Mouse (Mus musculus) liver, adult (tissue): ENCODE measurements around the gene Mak.

ENCODE experiments used
- GATA4 ChIP-seq: IDR thresholded peaks from 2 replicates; pipeline ENCODE4 v1.6.1; 2014; ENCODE audit warnings: mild to moderate bottlenecking, low read length; ENCODE audit not compliant: insufficient replicate concordance

Mak gene

DNA sequence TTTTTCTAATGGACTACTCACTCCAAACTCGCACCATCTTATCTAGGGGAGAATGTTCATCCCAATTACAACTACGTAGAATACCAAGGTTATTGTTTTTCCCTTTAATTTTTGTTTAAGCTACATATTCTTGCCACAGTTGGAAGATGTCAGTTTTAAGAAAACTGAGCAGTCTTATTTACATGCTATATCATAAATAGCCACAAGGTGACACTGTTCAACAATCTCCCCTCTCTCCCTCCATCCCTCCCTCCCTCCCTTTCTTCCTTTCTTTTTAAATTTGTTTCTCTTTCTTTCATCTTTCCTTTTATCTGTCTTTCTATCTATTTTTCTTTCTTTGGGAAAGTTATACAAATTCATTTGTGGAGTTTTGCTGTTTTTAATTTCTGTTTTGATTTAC, 5.6 kb upstream of the Mak start:
- TF ChIP-seq GATA4: no peak

DNA sequence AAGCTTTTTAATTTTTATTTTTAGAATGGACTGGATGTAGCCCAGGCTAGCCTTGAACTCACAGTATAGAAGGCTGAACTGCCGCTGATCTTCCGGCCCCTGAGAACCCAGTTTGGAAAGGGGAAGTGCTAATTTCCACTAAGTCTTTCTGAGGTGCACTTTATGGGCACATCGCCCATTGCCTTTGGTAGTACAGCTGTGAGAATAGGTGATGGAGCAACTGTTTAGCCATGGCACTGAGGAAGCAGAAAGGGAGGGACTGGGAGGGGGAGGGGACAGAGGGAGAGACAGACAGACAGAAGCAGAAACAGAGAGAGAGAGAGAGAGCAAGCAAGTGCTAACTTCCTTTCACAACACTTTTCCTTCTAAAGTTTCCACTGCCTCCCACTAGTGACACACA, 5.0 kb upstream of the Mak start:
- TF ChIP-seq GATA4: no peak

DNA sequence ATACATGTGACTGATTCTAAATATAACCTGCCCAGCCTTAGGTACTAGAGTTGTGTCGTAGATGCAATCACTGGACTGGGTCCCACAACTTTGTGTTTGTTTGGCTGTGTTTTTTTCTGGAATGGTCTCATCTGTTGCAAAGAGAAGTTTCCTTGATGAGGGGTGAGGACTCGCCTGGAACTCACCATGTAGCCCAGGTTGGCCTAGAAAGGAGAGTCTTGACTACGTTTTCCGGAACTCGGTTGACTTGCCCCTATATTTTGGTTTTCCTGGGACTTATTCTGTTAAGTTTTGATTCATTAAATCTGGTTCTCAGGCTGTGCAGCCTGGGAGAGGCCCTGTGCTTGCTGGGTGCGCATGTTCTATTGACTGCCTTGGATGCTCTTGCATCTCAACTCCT, 1.2 kb upstream of the Mak start:
- no peak for TF ChIP-seq GATA4

DNA sequence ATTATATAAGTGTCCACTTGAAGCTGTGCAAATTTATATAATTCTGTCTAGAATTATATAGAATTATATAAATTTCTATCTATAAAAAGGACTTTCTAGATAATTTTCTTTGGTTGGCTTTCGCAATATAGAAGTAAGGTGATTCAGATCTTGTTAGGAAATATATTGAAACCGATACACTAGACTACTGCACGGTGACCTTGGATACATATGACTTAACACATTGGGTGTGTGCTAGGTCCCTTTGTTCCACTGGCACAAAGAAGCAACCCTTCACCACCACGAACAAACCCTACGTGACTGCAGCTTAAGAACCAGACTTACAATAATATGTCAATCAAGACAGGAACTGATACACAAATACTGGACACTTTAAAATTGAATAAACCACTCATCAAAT, 353 bp upstream of the Mak start:
- TF ChIP-seq GATA4: no peak

DNA sequence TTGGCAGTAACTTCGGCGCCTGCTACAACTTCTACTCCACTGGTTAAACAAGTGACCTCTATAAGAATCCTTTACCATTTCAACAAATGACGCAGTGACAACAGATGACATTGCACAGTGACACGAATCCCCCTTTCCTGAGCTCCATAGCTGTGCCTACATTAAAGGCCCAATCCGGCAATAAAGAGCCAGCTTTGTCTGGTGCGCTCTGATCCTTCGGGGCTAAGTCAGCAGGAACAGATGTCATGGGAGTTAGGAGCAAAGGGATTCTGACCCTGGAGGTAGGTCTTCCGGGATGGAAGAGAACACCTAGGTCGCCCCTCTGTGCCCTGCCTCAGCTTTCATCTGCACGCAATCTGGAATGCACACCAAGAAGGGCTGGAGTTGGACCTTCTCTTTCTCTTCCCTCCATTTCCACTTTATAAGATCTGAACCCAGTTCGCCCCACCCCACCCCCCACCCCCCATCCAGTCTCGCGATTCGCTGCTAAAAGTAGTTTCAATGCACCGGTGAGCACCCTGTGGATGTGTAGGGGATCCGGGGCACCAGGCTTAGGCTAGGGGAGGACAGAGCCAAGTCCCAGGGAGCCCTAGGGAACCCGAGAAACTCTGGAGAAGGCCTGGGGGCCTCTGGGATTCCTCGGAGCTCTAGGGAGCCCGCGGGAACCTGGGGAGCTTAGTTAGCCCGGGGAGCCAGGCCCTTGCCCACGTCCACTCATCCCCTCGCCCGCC, 651 bp downstream of the Mak start:
- TF ChIP-seq GATA4: no peak

DNA sequence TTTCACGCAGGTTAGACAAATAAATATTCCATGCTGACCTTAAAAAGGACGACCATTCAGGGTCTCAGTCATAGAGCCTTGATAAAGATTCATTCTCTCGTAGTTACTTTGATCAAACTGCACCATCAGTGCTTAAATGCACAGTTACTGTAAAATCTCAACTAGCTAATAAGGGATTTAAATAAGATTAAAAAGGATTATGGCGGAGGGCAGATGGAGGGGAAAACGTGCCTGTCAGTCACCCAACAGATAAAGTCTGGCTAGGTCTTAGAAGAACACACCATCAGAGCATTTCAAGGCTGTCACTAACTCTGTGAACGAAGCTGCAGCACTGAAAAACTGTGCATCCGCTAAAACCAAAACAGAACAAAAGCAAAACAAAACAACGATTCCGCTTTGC, 1.6 kb downstream of the Mak start:
- TF ChIP-seq GATA4: no peak

DNA sequence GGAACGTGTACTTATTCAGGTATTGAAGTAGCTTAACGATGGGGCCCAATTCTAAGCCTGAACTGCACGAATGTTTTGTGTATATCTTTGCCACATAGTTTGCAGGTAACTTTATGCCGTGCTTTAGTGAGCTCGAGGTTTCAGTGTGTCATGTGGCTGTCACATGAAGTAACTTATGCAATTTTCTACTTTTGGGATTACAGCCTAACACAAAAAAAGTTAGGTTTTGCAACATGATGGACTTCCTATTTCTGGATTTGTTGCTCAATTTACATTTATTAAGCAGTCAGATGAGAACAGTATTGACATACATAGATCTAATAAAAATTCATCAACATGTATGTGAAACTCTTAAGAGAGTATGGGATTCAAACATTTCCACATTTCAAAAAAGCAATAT, 5.7 kb downstream of the Mak start:
- no peak for TF ChIP-seq GATA4

DNA sequence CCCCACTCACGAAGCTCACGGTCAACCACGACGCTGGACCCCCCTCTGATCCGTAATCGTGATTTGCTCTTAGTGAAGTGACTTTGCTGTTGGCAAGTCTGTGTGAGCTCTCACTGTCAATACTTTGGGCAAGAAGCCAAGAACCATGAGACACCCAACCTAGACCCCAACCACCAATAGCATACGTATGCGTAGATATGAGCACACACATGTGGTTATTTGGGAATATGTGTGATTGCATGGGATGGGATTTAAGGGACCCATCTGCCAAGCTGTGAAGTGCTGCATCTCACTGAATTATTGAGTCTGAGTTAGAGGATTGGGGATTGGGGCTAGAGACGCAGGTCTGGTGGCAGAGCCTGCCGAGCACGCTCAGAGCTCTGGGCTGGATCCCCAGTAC, 7.9 kb downstream of the Mak start:
- no peak for TF ChIP-seq GATA4

DNA sequence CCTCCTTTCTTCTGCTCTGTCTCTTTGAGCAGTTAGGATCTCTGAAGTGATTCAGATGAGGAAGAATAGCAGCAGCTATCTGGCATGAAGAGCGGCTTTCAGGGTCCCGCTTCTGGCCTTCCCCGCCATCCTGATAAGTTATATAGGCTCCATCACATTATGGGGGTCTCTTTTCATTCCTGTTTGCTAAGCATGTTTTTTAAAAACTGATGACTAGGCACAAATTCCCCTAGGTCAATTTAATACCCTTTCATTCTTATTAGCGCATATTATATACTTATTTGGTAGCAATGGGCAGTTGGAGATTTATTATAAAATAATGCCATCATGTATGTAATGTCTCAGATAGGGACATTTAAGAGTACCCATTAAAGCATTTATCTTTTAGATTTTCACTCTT, 11.9 kb downstream of the Mak start:
- TF ChIP-seq GATA4: no peak

DNA sequence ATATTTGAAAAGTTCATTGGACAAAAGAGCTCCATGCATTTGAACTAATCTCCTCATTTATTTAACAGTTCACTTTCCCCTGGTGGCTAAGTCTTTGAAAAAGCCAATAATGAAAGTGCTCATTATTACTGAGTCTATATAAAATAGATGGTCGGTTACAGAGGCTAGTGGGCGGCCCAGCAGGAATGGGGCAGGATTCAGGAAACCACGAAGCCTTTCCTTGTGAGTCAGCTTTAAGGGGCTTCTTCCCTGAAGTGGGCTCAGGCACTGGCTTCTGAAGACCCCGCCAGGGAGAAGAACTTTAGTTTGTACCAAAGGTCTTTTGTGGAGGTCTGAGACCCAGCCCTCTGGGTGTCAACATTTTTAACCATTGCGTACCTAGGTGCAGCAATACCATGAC, 27.5 kb downstream of the Mak start:
- TF ChIP-seq GATA4: no peak

DNA sequence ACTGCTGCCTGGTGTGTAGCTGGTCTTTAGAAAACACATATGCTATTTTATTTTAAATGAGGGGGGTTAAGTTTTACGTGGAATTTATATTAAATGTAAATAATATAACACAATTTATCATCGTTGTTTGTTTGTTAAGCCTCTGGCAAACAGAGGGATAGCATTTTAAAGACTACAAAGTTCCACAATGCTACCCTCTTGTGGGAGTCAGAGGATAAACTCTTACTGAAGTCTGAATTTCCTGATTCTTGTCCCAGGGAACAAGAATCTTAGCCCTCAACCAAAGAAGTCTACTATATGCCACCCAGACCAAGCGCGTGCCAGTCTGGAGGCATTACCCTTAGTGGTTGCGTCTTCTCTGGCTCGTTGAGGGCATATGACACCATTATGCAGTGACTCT, 32.2 kb downstream of the Mak start:
- TF ChIP-seq GATA4: no peak

DNA sequence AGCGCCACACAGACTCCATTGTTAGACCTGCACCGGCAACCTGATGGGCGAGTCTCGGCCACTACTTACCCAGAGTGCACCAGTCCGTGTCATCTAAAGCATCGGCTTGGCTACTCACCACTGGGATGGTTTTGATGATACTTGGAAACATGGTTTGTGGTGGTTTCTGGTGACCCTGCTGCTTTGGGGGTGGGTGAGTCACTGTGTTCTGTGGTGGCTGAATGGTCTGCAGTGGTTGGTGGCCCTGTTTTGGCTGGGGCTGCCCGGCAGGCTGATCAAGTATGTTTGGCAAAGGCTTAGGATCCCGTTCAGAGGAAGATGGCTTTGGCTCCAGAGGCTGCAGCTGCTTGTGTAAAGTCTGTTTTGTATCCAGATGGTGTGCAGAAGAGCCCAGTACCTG, 33.6 kb downstream of the Mak start:
- TF ChIP-seq GATA4: no peak

DNA sequence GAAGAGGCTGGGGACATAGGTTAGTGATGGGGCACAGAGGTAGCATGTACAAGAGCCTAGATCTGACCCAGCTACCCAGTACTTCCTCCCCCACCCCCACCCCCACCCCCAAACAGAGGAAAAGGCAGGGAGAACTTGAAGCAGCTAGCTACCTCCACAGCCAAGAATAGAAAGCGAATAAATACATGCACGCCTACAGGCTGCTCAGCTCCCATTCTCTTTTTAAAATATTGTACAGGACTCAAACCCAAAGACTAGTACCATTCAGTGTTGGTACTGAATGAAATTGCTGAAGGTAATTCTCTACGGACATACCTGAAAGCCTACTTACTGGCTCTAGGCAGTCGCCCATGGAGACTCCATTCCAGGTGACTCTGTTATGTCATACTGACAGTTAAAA, 37.0 kb downstream of the Mak start:
- TF ChIP-seq GATA4: no peak

DNA sequence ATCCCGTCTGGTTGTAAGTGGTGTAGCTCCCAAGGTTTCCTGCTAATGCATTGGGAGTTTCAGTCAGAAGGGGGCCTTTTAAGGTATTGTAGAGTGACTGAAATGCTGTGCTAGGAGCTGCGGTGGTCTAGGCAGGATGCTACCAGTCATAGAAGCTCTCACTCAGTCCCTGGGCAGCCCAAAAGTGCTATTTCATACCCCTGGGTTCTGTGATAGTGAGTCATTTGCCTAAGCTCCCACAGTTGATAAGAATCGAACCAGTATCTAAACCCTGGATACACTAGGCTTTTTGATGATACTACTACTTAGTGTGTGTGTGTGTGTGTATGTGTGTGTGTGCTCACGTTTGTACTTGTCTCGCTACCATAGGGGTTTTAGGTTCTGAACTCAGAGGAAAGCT, 49.4 kb downstream of the Mak start:
- TF ChIP-seq GATA4: no peak

DNA sequence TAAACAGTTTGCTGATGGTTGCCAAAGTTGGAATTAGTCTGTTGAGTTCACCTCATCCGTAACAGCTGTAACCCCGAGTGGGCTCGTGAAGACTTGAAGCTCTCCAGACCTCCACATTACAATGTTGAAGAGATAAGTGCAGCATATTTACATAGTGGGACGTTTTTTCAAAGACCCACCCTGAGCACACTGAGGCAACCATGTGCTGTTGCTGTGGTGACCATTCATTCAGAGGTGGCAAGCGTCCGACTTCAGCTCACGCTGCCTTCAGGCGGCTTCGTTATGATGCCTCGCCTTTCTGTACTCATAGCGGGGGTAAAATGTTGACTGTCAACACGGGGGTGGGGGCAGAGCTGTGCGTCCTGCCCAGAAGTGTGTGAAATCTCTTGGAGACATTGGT, 57.4 kb downstream of the Mak start:
- TF ChIP-seq GATA4: no peak

DNA sequence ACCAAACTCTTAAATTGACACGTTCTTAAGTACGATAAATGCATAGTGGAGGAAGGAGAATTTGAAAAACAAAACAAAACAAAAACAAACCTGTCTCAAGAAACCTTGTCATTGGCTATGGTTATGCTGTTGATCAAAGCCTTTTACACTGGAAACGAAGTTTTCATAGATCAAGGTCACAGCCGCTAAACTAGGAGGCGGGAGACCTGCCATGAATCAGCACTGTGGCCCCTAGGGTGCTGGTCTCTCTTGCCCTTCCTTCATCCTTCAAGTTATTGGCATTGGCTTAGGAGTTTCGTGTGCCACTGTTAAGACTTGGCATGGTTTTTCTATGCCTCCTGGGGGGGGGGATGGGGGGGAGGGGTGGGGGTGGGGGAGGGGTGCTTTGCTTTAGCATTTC, 57.9 kb downstream of the Mak start:
- no peak for TF ChIP-seq GATA4

DNA sequence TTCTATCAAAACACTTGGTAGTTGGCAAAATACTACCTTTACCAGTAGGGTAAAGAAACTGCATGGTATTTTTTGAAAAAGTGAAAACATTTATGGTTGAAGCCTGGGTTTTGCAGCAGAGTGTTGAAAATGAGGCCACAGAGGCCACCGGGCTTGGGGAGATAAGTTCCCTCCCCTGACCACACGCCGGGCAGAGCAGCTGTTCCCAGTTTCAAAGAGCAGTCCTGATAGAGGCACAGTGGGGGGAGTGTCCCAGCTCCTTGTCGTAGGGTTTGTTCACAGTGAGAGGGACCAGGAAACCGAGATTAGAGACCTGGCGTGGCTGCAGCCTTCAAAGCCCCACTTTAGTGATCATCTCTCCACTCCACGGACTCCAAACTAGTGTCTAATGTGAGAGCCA, 59.0 kb downstream of the Mak start:
- TF ChIP-seq GATA4: no peak
